Mouse (Mus musculus) embryonic facial prominence, embryonic 11.5 days (tissue): ENCODE data around the gene Mpp2. TPM values are rescaled to one million over a fixed set of nuclear protein-coding genes. Genes with fewer than 3 reads are reported as not detected.

Experiments used
- ATAC-seq: fragments of 200-750 bp; cut with Nextera tagmentation; replicated peaks from 2 replicates; pipeline ENCODE4 v1.8.0; 2017; ENCODE audit warnings: low read depth; ENCODE audit not compliant: insufficient number of reproducible peaks, low FRiP score, low TSS enrichment
- DNase-seq: peaks from one replicate; pipeline ENCODE4 v3.0.0-alpha.2; 2015; ENCODE audit warnings: low spot score
- H3K27ac ChIP-seq: fragments of 300-500 bp; sonication (generic); replicated peaks from 2 replicates; pipeline ENCODE4 v1.5.1; 2014; ENCODE audit warnings: mild to moderate bottlenecking, low read depth, low read length, control low read depth
- H3K27me3 ChIP-seq: fragments of 300-500 bp; sonication (generic); 2 replicates; pipeline ENCODE4 v1.6.1; 2014; ENCODE audit warnings: mild to moderate bottlenecking, low read length, moderate library complexity, mixed read lengths; ENCODE audit not compliant: control insufficient read depth, insufficient read depth
- H3K36me3 ChIP-seq: fragments of 300-500 bp; sonication (generic); replicated peaks from 2 replicates; pipeline ENCODE4 v1.6.1; 2014; ENCODE audit warnings: low read depth, mild to moderate bottlenecking, low read length, moderate library complexity, mixed read lengths; ENCODE audit not compliant: control insufficient read depth, insufficient read depth
- H3K4me1 ChIP-seq: fragments of 300-500 bp; sonication (generic); 2 replicates; pipeline ENCODE4 v1.6.1; 2014; ENCODE audit warnings: low read length, mixed read lengths; ENCODE audit not compliant: control insufficient read depth, insufficient read depth
- H3K4me2 ChIP-seq: fragments of 300-500 bp; sonication (generic); 2 replicates; pipeline ENCODE4 v1.6.1; 2014; ENCODE audit warnings: low read depth, mild to moderate bottlenecking, control low read depth, low read length, moderate library complexity
- H3K4me3 ChIP-seq: fragments of 300-500 bp; sonication (generic); 2 replicates; pipeline ENCODE4 v1.5.1; 2014; ENCODE audit warnings: low read depth, low read length, control low read depth
- H3K9ac ChIP-seq: fragments of 300-500 bp; sonication (generic); replicated peaks from 2 replicates; pipeline ENCODE4 v1.6.1; 2014; ENCODE audit warnings: mild to moderate bottlenecking, control low read depth, low read length
- H3K9me3 ChIP-seq: fragments of 300-500 bp; sonication (generic); replicated peaks from 2 replicates; pipeline ENCODE4 v1.6.1; 2016; ENCODE audit warnings: mild to moderate bottlenecking, low read length, inconsistent platforms, mixed read lengths; ENCODE audit not compliant: control insufficient read depth
- WGBS: fragments of 180-500 bp; shearing (Covaris S2); extraction: QIAGEN DNeasy Blood & Tissue Kit; methylation state at CpG from one replicate; pipeline ENCODE4 v1.1.7; 2014; 5-methylcytosine and 5-hydroxymethylcytosine counted together
- polyA plus RNA-seq: library from polyadenylated mRNA; unstranded; fragments of >200 nt; fragmentation: Nextera tagmentation; extraction: Ambion mirVana; gene quantifications from 2 replicates; pipeline ENCODE4 v1.2.1, GENCODE M21; 2014

Gene Mpp2
- polyA plus RNA-seq, 1 experiment from 2014 or later = 9.1 TPM

- no peak overlapping the region for H3K4me3 ChIP-seq
- H3K36me3 ChIP-seq = no peaks in the 10 kb centered on the region
- no peak overlapping the region for H3K27ac ChIP-seq
- no peak overlapping the region for H3K9ac ChIP-seq
- H3K9me3 ChIP-seq = no peaks in the 10 kb centered on the region
- H3K27me3 ChIP-seq = no peaks in the 10 kb centered on the region
- DNase-seq = no peak
- ATAC-seq = no peak
- H3K4me1 ChIP-seq = no peaks in the 10 kb centered on the region
- H3K4me2 ChIP-seq = no peak overlapping the region
- WGBS = 82% methylated on average over 8 of the region's 8 CpGs
These were observed 75.1 kb downstream of the Mpp2 start for GRCm38 (mm10) chr11:102013201-102013600.

DNA sequence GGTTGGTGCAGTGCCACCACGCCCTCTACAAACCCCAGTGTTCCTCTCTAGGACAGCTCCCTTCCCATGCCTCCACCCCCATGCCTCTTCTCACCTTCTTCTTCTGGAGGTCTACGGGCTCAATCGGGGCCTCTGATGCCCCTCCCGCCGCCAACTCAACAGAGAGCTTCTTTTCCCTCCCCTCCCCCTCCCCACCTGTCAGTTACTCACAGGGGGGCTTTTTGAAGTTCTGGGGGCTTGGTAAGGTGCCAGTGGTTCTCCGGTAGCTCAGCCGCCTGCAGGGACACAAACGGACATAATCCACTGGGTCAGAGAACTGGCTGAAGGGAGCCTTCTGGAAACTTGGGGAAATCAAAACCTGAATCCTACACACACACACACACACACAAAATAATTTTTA lies 76.8 kb downstream of the Mpp2 start:
- H3K4me3 ChIP-seq = no peak overlapping the region
- ATAC-seq = no peak
- no peaks in the 10 kb centered on the region for H3K36me3 ChIP-seq
- no peak overlapping the region for H3K9ac ChIP-seq
- H3K9me3 ChIP-seq = no peaks in the 10 kb centered on the region
- H3K27me3 ChIP-seq = no peaks in the 10 kb centered on the region
- DNase-seq = no peak
- WGBS = 84% methylated on average over 8 of the region's 8 CpGs
- H3K27ac ChIP-seq = no peak overlapping the region
- no peak overlapping the region for H3K4me2 ChIP-seq
- H3K4me1 ChIP-seq = no peaks in the 10 kb centered on the region

- H3K27me3 ChIP-seq = no peaks in the 10 kb centered on the region
- H3K4me1 ChIP-seq = no peaks in the 10 kb centered on the region
- no peak overlapping the region for H3K4me2 ChIP-seq
- 65% methylated on average over 13 of the region's 13 CpGs for WGBS
- no peaks in the 10 kb centered on the region for H3K9me3 ChIP-seq
- DNase-seq (no peak), ATAC-seq (no peak)
- H3K36me3 ChIP-seq = no peaks in the 10 kb centered on the region
- H3K27ac ChIP-seq = no peak overlapping the region
- no peak overlapping the region for H3K4me3 ChIP-seq
- no peak overlapping the region for H3K9ac ChIP-seq
These were observed 78.2 kb downstream of the Mpp2 start for GRCm38 (mm10) chr11:102010140-102010539.

DNA sequence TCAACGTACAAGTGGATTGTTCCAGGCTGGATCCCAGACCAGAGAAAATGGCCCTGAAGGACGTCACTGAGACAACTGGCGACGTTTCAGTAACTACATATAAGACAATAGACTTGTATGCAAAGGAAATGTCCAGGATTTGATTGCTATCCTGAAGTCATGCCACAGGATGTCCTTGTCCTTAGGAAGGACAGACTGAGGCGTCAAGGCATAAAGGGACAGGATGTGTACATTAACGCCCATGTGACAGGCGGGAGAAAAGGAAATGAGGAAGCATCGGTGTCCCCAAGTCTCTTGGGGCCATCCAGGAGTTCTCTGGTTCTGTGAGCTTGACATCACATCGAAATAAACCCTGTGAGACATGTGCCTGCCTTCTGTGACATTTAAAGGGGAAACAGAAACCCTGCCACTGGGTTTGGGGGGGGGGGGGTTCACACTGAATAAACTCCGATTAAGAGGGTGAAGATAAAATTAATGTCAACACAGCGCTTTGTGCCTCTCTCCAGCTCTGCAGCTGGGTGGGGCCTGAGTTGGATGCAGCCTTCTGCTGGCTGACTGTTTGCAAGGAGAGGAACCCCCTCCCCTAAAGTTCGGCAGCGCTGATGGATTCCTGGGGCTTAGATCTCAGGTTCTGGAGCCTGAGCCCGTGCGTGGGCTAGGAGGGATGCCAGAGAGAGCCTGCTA lies 79.2 kb downstream of the Mpp2 start:
- H3K4me2 ChIP-seq = no peak overlapping the region
- H3K9me3 ChIP-seq = no peaks in the 10 kb centered on the region
- H3K27me3 ChIP-seq = no peaks in the 10 kb centered on the region
- H3K9ac ChIP-seq = no peak overlapping the region
- no peak for ATAC-seq
- H3K4me3 ChIP-seq = no peak overlapping the region
- no peak for DNase-seq
- H3K36me3 ChIP-seq = no peaks in the 10 kb centered on the region
- WGBS = 84% methylated on average over 15 of the region's 15 CpGs
- H3K4me1 ChIP-seq = no peaks in the 10 kb centered on the region
- no peak overlapping the region for H3K27ac ChIP-seq

- no peak overlapping the region for H3K4me2 ChIP-seq
- ATAC-seq (no peak), DNase-seq (no peak)
- WGBS = 89% methylated on average over 8 of the region's 8 CpGs
- no peaks in the 10 kb centered on the region for H3K36me3 ChIP-seq
- no peak overlapping the region for H3K27ac ChIP-seq
- H3K27me3 ChIP-seq = no peaks in the 10 kb centered on the region
- H3K4me1 ChIP-seq = no peaks in the 10 kb centered on the region
- H3K4me3 ChIP-seq = no peak overlapping the region
- no peak overlapping the region for H3K9ac ChIP-seq
- no peaks in the 10 kb centered on the region for H3K9me3 ChIP-seq
These were observed 79.9 kb downstream of the Mpp2 start for GRCm38 (mm10) chr11:102008372-102008771.

Other genes with a start within 250 kb of the Mpp2 start
- 4.9 and 6.0 TPM in 2 replicates for gene Meox1, start 194.1 kb downstream of the Mpp2 start, polyA plus RNA-seq
- not detected in 2 replicates for gene Sost, start 121.5 kb downstream of the Mpp2 start, polyA plus RNA-seq
- not detected in 2 replicates for gene Cfap97d1, start 104.2 kb downstream of the Mpp2 start, polyA plus RNA-seq
- gene Dusp3, start 101.5 kb downstream of the Mpp2 start, polyA plus RNA-seq = 11.3 and 12.2 TPM in 2 replicates
- 6.3 and 6.8 TPM in 2 replicates for gene Mpp3, start 60.1 kb downstream of the Mpp2 start, polyA plus RNA-seq
- 0.17 and 0.32 TPM in 2 replicates for gene Cd300lg, start 47.0 kb downstream of the Mpp2 start, polyA plus RNA-seq
- not detected in 2 replicates for gene Ppy, start 12.8 kb upstream of the Mpp2 start, polyA plus RNA-seq
- gene Pyy, start 19.3 kb upstream of the Mpp2 start, polyA plus RNA-seq = not detected in 2 replicates
- not detected in 2 replicates for gene Nags, start 57.0 kb upstream of the Mpp2 start, polyA plus RNA-seq
- gene Tmem101, start 67.9 kb upstream of the Mpp2 start, polyA plus RNA-seq = 37.0 and 37.8 TPM in 2 replicates
- 71.3 and 76.5 TPM in 2 replicates for gene Lsm12, start 96.8 kb upstream of the Mpp2 start, polyA plus RNA-seq
- 33.3 and 37.1 TPM in 2 replicates for gene G6pc3, start 101.1 kb upstream of the Mpp2 start, polyA plus RNA-seq
- 21.9 and 24.0 TPM in 2 replicates for gene Hdac5, start 141.7 kb upstream of the Mpp2 start, polyA plus RNA-seq
- gene BC030867, start 160.4 kb upstream of the Mpp2 start, polyA plus RNA-seq = 20.8 and 20.9 TPM in 2 replicates
- gene Asb16, start 180.2 kb upstream of the Mpp2 start, polyA plus RNA-seq = 0.11 TPM in 1 of 2 replicates, not detected in the other
- 40.9 and 50.1 TPM in 2 replicates for gene Tmub2, start 196.4 kb upstream of the Mpp2 start, polyA plus RNA-seq
- 15.1 and 17.3 TPM in 2 replicates for gene Atxn7l3, start 208.1 kb upstream of the Mpp2 start, polyA plus RNA-seq
- 81.0 and 84.5 TPM in 2 replicates for gene Ubtf, start 231.2 kb upstream of the Mpp2 start, polyA plus RNA-seq